Mouse (Mus musculus): Measurements from ENCODE around the gene Slc6a6.

The Slc6a6 gene

DNA sequence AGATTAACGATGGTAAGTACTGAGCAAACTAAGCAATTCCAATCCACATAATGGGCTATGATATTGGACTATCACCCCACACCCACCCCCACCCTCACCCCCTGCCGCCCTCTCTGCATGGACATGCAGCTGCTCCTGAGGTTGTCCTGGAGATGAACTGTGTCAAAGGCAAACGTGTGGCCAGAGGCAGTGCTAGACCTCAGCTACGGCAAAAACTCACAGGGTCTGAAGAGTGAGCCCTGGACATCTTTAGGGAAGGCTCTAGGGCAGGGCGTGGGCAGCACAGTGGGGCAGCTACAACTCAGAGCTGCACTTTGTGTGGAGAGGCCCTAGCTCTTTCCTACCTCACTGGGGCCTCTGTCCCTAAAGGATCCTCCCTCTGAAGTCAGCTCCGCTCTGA is 13.6 kb upstream of the Slc6a6 start:
- DNase-seq (ENCODE audit: low read depth): no peak

- no peak for DNase-seq (ENCODE audit: low read depth)
Observed at GRCm38 (mm10) chr6:91674757-91675350, 9.0 kb upstream of the Slc6a6 start.

GRCm38 (mm10) chr6:91678506-91679094 is 5.3 kb upstream of the Slc6a6 start:
- DNase-seq (ENCODE audit: low read depth): no peak

GRCm38 (mm10) chr6:91679095-91679577 is 4.7 kb upstream of the Slc6a6 start:
- DNase-seq (ENCODE audit: low read depth): peak; percentile 89

- no peak for DNase-seq (ENCODE audit: low read depth)
Observed at GRCm38 (mm10) chr6:91679716-91680115, 4.1 kb upstream of the Slc6a6 start.

DNA sequence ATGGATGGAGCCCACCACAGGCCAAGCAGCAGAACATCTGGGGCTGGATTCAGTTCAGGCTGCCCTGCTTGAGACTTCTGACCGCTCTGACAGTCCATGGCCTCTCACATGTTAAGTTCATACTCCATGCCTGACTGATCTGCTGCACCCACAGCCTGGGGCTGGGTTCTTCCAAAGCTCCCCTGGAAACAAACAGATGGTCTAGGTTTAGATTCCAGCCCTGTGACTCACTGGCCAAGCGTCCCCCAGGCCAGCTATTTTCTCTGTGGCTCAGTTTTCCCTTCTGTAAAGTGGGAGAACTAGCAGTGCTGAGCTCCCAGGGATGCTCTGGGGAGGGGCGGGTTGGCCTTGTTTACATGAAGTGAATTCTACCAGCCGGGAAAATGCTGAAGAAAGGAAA is 2.0 kb upstream of the Slc6a6 start:
- no peak for DNase-seq (ENCODE audit: low read depth)

GRCm38 (mm10) chr6:91683121-91683520 is 732 bp upstream of the Slc6a6 start:
- peak; percentile 79 for DNase-seq (ENCODE audit: low read depth)

DNA sequence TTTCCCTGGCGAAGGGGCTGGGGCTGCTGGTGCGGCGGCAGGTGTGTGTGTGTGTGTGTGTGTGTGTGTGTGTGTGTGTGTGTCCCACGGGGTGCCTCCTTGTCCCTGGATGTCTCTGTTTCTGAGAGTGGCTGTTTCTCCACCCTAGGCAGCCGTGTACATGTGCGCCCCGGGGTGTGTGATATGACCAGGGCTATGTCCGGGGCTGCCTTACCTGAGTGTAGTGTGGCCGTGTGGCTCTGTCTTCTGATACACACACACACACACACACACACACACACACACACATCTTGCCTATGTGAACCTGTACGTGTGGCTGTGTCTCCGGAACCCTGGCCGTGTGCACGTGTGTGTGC is 599 bp downstream of the Slc6a6 start:
- DNase-seq (ENCODE audit: low read depth): no peak

DNA sequence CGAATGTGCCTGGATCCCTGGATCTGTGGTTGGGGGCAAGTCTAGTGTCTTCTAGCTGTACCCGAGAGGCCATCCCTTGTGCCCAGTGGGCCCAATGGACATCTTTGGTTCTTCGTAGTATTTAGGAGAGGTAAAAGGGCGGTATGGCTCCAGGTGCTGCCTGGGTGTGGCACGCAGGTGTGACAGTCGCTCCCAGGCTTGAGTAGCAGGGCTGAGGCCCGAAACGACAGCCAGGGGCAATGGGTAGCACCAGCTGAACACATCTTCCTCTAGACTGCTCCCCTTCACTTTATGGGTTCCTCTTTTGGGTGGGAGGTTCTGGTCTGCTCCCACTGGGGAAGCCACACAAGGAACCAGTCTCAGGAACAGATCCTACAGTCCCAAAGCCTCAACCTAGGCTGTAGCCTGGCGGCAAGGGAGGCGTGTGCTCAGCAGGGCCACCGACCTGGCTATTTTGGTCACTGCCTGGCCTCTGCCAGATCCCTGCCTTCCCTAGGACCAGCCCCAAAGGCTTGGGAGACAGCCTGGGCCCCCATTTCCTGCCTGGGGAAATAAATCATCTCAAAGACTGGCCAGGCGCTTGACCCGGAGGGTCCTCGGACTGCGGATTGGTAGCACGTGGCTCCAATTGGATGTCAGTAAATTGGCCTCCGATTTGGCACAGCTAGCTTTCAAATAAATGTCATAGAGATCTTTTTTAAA is 1.1 kb downstream of the Slc6a6 start:
- DNase-seq (ENCODE audit: low read depth): peak; percentile 22

DNA sequence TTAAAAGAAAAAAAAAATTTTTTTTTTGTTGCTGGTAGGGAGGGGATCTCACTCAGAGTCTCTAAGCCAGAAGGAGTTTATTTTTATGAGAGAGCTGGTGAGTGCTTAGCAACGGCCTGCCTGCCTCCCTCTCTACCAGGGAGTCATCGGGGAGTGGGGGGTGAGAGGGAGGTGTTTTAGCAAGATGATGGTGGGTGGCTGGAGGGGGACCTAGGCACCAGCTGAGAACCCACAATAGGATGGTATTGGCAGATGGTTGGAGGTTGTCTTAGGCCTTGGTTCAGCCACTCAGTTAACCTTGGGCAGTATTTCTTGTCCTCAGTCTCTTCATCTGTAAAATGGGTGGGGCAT is 1.7 kb downstream of the Slc6a6 start:
- peak; percentile 37 for DNase-seq (ENCODE audit: low read depth)

- no peak for DNase-seq (ENCODE audit: low read depth)
Observed at GRCm38 (mm10) chr6:91685896-91686295, 2.0 kb downstream of the Slc6a6 start.

DNA sequence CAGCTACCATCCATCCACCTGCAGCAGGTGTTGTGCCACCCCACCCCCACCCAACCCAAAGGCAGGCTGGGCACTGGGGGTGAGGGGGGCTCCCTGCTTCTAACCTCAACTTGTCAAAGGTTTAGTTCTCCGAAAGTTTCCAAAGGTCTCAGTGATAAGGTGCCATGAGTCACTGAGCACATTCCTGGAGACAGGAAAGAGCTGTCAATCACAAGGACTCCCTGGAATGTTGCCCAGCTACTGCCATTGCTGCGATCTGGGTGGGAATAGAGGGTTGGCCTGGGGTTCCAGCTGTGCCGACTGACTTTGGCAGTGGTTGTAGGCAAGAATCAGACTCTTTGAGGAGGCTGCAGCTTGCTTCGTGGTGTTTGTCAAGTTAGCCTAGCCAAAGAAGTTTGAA is 2.7 kb downstream of the Slc6a6 start:
- no peak for DNase-seq (ENCODE audit: low read depth)

GRCm38 (mm10) chr6:91688021-91688420 is 4.2 kb downstream of the Slc6a6 start:
- DNase-seq (ENCODE audit: low read depth): no peak

- DNase-seq (ENCODE audit: low read depth): no peak
Observed at GRCm38 (mm10) chr6:91689231-91689630, 5.4 kb downstream of the Slc6a6 start.

DNA sequence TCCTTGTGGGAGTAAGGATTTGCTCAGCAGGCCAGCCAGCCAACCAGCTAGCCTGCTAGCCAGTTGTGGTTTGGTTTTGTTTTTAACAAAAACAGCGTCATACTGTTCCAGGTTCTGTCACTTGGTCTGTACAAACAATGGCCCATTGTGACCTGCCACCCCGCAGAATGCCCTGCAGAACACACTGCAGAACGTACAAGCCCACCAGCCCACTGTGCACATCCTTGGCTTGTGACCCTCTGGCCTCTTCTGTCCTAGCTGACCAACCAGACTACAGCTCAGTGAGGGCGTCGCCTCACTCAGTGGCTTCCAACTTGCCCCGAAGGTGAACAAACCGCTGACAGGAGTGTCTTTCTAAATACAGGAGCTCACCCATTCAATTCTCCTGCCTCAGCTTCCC is 6.4 kb downstream of the Slc6a6 start:
- DNase-seq (ENCODE audit: low read depth): no peak

DNA sequence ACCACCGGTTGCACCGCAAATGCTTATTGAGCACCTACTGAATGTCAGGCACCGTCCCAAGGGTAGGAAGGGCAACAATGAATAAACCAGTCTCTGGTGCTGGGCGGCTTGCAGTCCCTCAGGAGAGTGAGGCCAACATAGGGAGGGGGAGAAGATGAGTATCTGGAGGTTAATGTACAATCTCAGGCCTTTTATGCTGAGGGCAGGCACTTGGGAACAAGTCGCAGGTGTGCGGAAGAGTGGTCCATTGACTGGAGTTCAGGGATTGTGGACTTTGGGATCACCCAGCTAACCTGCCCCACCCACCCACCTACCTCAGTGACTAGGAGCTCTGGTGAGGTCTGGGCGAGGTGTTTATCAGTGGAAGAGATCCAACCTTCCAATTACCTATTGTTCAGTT is 6.8 kb downstream of the Slc6a6 start:
- DNase-seq (ENCODE audit: low read depth): no peak

- DNase-seq (ENCODE audit: low read depth): no peak
Observed at GRCm38 (mm10) chr6:91691576-91691975, 7.7 kb downstream of the Slc6a6 start.

GRCm38 (mm10) chr6:91693301-91693886 is 9.5 kb downstream of the Slc6a6 start:
- DNase-seq (ENCODE audit: low read depth): no peak

DNA sequence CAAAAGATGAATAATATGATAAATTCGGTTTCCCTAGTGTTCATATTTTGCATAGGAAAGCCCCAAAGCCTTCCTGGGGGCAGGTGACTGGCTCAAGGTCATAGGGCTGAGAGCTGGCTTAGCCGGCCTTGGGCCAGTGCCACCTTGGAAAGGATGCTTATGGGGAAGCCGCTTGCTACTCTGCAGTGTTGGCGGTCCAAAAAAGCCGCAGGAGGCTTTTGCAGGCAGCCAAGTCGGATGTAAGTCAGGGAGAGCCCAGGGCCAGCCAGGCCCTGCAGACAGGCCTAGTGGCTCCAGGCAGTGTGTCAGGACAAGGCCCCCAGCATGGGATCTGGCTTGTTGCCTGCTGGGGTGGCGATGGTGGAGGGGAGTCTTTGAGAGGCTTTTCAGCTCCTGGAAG is 10.8 kb downstream of the Slc6a6 start:
- no peak for DNase-seq (ENCODE audit: low read depth)

DNA sequence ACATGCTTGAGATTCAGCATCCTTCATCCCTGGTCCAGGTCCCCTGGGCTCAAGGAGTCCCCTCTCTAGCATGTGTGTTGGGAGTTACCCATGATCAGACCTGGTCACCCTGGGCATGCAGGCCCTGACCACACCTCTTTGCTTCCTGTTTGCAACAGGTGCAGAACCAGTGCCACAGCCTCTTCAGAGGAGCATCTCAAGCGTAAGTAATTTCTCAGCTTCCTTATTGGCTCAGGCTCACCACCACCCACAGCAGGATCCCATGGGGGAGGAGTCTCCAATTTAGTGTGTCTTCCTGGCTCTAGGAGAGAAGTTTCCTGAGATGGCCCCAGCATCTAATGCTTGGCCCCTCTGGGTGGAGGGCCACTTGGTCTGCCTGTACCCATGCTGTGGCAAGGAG is 15.0 kb downstream of the Slc6a6 start:
- no peak for DNase-seq (ENCODE audit: low read depth)

DNA sequence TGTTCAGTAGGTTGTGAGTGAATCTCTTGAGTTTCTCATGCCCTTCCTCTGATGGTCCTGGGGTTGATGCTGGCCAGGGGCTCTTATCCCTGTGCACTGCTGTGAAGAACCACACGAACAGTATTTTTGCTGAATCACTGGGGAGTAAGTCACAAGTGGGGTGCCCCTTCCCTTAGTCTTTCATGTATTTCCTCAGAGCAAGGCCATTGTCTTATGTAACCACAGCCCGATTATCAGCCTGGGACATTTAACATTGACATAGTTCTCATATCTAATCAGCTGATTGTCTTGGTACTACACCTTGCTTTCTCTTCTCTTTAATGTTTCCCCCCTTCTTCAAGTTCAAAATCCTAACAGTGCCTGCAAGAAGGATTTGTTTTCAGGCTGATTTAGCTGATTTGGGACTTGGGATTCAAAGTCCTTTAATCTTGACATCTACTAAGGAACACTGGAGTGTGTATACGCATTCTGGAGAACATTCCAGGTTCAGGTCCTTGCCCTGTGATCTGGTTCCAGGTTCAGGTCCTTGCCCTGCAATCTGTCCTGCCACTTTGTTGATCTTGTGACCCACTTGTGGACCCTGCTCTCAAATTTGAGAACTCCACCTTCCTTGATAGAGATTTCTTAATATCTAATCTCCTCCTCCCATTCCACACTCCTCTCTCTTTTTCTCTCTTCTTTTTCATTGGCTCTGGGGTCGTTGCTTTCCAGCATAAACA is 15.8 kb downstream of the Slc6a6 start:
- no peak for DNase-seq (ENCODE audit: low read depth)

DNA sequence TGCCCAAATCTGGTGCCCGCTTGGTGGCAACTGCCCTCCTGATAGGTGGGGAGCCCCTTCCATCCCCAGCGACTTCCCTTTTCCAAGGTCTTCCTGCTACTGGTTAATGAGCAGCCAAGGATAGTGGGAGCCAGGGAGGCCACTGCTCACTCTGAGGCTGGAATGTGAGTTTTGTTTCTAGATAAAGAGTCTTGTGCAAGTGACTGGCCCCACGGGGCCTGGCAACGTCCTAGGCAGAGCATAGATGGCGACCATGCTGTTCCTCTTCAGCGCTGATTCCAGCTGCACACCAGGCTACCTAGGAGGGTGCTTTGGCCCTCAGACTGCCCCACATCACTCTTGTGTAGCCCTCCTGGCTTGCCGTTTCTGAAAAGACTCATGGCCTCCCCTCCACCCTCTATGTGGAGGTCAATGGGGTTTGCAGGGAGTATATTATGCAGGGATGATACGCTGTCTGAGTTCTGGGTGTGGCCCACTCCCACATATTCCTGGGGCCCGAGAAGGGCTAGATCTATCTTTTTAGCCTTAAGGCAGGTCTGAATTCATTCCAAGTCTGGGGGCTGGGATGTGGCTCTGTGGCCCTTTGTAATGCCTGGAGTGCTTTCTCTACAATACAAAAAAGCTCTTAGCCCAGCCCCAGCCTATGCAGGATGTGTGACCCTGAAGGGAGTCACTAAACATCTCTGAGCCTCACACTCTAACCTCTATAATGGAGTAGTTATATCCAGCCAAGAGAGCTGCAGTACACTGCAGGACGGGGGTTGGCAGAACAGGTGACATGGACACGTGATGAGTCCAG is 17.2 kb downstream of the Slc6a6 start:
- no peak for DNase-seq (ENCODE audit: low read depth)
